Mouse (Mus musculus): ENCODE results near the gene Rasl10a. TPM values are rescaled to one million over a fixed set of nuclear protein-coding genes. Genes with fewer than 3 reads are reported as not detected.
A peak's percentile ranks its signal among the peaks of the same experiment; 100 is the strongest.

Gene Rasl10a
- polyA plus RNA-seq, 1 experiment from 2014 or later, result 1.6 TPM

- Histone ChIP-seq H3K9ac (ENCODE audit: low read length) (no peak overlapping the region), H3K9me3 (ENCODE audit: control insufficient read depth, low read length) (no peaks in the 10 kb centered on the region), H3K4me1 (replicated peaks; ENCODE audit: control insufficient read depth, insufficient read depth) (peaks cover 23% of the 10 kb centered on the region), H3K4me2 (replicated peaks; ENCODE audit: low read depth) (no peak overlapping the region; the same call in 1 of the 2 replicates), H3K27ac (replicated peaks) (no peak overlapping the region), H3K36me3 (ENCODE audit: control insufficient read depth, insufficient read depth, low read length) (peaks cover 3% of the 10 kb centered on the region; the same call in 1 of the 2 replicates), H3K4me3 (ENCODE audit: low read depth, low read length) (no peak overlapping the region), H3K27me3 (ENCODE audit: control insufficient read depth, insufficient read depth, low read length) (peaks cover 10% of the 10 kb centered on the region; the same call in 1 of the 2 replicates)
- DNase-seq (ENCODE audit: low spot score) (no peak), ATAC-seq (ENCODE audit: low FRiP score, low TSS enrichment) (no peak)
- TF ChIP-seq CTCF (IDR thresholded peaks at IDR 0.05; ENCODE audit: low read depth) (no peak), EP300 (optimal IDR thresholded peaks at IDR 0.05) (no peak)
- WGBS, result 34% methylated on average over 14 of the region's 14 CpGs
These were observed 1.3 kb downstream of the Rasl10a start for GRCm38 (mm10) chr11:5059230-5059629.

- no peak overlapping the region for H3K27ac ChIP-seq (replicated peaks)
- H3K9ac ChIP-seq (ENCODE audit: low read length), result no peak overlapping the region
- ATAC-seq (ENCODE audit: low FRiP score, low TSS enrichment), result no peak
- H3K36me3 ChIP-seq (ENCODE audit: control insufficient read depth, insufficient read depth, low read length), result peaks cover 3% of the 10 kb centered on the region; the same call in 1 of the 2 replicates
- no peak for TF ChIP-seq EP300 (optimal IDR thresholded peaks at IDR 0.05)
- TF ChIP-seq CTCF (IDR thresholded peaks at IDR 0.05; ENCODE audit: low read depth), result peak; percentile 89
- peak; percentile 47 for DNase-seq (ENCODE audit: low spot score)
- H3K9me3 ChIP-seq (ENCODE audit: control insufficient read depth, low read length), result no peaks in the 10 kb centered on the region
- H3K27me3 ChIP-seq (ENCODE audit: control insufficient read depth, insufficient read depth, low read length), result peaks cover 10% of the 10 kb centered on the region; the same call in 1 of the 2 replicates
- no peak overlapping the region for H3K4me3 ChIP-seq (ENCODE audit: low read depth, low read length)
- no peak overlapping the region; the same call in 1 of the 2 replicates for H3K4me2 ChIP-seq (replicated peaks; ENCODE audit: low read depth)
- peaks cover 26% of the 10 kb centered on the region for H3K4me1 ChIP-seq (replicated peaks; ENCODE audit: control insufficient read depth, insufficient read depth)
- WGBS, result 19% methylated on average over 27 of the region's 27 CpGs
These were observed 1.8 kb downstream of the Rasl10a start for GRCm38 (mm10) chr11:5059704-5060156.

- no peak for ATAC-seq (ENCODE audit: low FRiP score, low TSS enrichment)
- Histone ChIP-seq H3K27me3 (ENCODE audit: control insufficient read depth, insufficient read depth, low read length) (peaks cover 10% of the 10 kb centered on the region; the same call in 1 of the 2 replicates), H3K27ac (replicated peaks) (peak overlapping the region; percentile 49; the same call in 1 of the 2 replicates), H3K36me3 (ENCODE audit: control insufficient read depth, insufficient read depth, low read length) (peaks cover 3% of the 10 kb centered on the region; the same call in 1 of the 2 replicates), H3K4me3 (ENCODE audit: low read depth, low read length) (peak overlapping the region; percentile 38; the same call in 1 of the 2 replicates), H3K4me1 (replicated peaks; ENCODE audit: control insufficient read depth, insufficient read depth) (peaks cover 27% of the 10 kb centered on the region), H3K9me3 (ENCODE audit: control insufficient read depth, low read length) (no peaks in the 10 kb centered on the region), H3K9ac (ENCODE audit: low read length) (peak overlapping the region; percentile 47), H3K4me2 (replicated peaks; ENCODE audit: low read depth) (peak overlapping the region; percentile 77)
- 83% methylated on average over 23 of the region's 28 CpGs for WGBS
- DNase-seq (ENCODE audit: low spot score), result no peak
- TF ChIP-seq CTCF (IDR thresholded peaks at IDR 0.05; ENCODE audit: low read depth) (no peak), EP300 (optimal IDR thresholded peaks at IDR 0.05) (no peak)
These were observed 3.0 kb downstream of the Rasl10a start for GRCm38 (mm10) chr11:5060756-5061412.

GRCm38 (mm10) chr11:5061413-5062139, 3.6 kb downstream of the Rasl10a start:
- ATAC-seq (ENCODE audit: low FRiP score, low TSS enrichment) (peak; percentile 76), DNase-seq (ENCODE audit: low spot score) (peak; percentile 97)
- H3K9ac ChIP-seq (ENCODE audit: low read length), result peak overlapping the region; percentile 47
- peak overlapping the region; percentile 38 for H3K4me3 ChIP-seq (ENCODE audit: low read depth, low read length)
- WGBS, result 5% methylated on average over 62 of the region's 62 CpGs
- peaks cover 10% of the 10 kb centered on the region; the same call in 1 of the 2 replicates for H3K27me3 ChIP-seq (ENCODE audit: control insufficient read depth, insufficient read depth, low read length)
- H3K4me2 ChIP-seq (replicated peaks; ENCODE audit: low read depth), result peak overlapping the region; percentile 77
- TF ChIP-seq EP300 (optimal IDR thresholded peaks at IDR 0.05) (peak; percentile 66), CTCF (IDR thresholded peaks at IDR 0.05; ENCODE audit: low read depth) (no peak)
- H3K4me1 ChIP-seq (replicated peaks; ENCODE audit: control insufficient read depth, insufficient read depth), result peaks cover 27% of the 10 kb centered on the region
- H3K36me3 ChIP-seq (ENCODE audit: control insufficient read depth, insufficient read depth, low read length), result peaks cover 3% of the 10 kb centered on the region; the same call in 1 of the 2 replicates
- H3K9me3 ChIP-seq (ENCODE audit: control insufficient read depth, low read length), result no peaks in the 10 kb centered on the region
- peak overlapping the region; percentile 49; the same call in 1 of the 2 replicates for H3K27ac ChIP-seq (replicated peaks)

- Histone ChIP-seq H3K36me3 (ENCODE audit: control insufficient read depth, insufficient read depth, low read length) (peaks cover 3% of the 10 kb centered on the region; the same call in 1 of the 2 replicates), H3K9me3 (ENCODE audit: control insufficient read depth, low read length) (no peaks in the 10 kb centered on the region), H3K4me1 (replicated peaks; ENCODE audit: control insufficient read depth, insufficient read depth) (peaks cover 27% of the 10 kb centered on the region), H3K27me3 (ENCODE audit: control insufficient read depth, insufficient read depth, low read length) (peaks cover 10% of the 10 kb centered on the region; the same call in 1 of the 2 replicates), H3K4me3 (ENCODE audit: low read depth, low read length) (peak overlapping the region; percentile 38), H3K4me2 (replicated peaks; ENCODE audit: low read depth) (peak overlapping the region; percentile 77), H3K27ac (replicated peaks) (no peak overlapping the region), H3K9ac (ENCODE audit: low read length) (peak overlapping the region; percentile 35; the same call in 1 of the 2 replicates)
- DNase-seq (ENCODE audit: low spot score), result no peak
- 28% methylated on average over 13 of the region's 13 CpGs for WGBS
- ATAC-seq (ENCODE audit: low FRiP score, low TSS enrichment), result no peak; the same call in 1 of the 2 replicates
- TF ChIP-seq CTCF (IDR thresholded peaks at IDR 0.05; ENCODE audit: low read depth), result no peak
- no peak for TF ChIP-seq EP300 (optimal IDR thresholded peaks at IDR 0.05)
These were observed 4.4 kb downstream of the Rasl10a start for GRCm38 (mm10) chr11:5062326-5062725.
